Mouse (Mus musculus) gastrocnemius, postnatal 14 days (tissue): ENCODE results near the gene D3Ertd254e. TPM values are rescaled to one million over a fixed set of nuclear protein-coding genes. Genes with fewer than 3 reads are reported as not detected.
"Not testable (repeated sequence)": the region's sequence is repeated elsewhere in the genome, so short reads cannot be mapped to it uniquely, and the experiment has no call there.

Experiments
- DNase-seq: peaks from one replicate; pipeline ENCODE4 v3.0.0; 2021; ENCODE audit warnings: mixed read lengths
- intact Hi-C: fragments of 180-260 bp; cut with DNase I; formaldehyde crosslinking; loops from one replicate; pipeline ENCODE4 v1.15.1; 2025; ENCODE audit warnings: low total_unique reads
- long read RNA-seq, 2 experiments: library from polyadenylated mRNA; stranded (forward); transcript quantifications; one replicate each; pipeline ENCODE4 v2.0.0; 2021
- total RNA-seq, 2 experiments: library from RNA; stranded (reverse); gene quantifications; 2 replicates each; pipeline ENCODE4 v1.2.3; 2021

The D3Ertd254e gene
- total RNA-seq = 1 to 10 TPM; 2.8 to 3.1 TPM
- long read RNA-seq, experiment 1 = 0 reads
- long read RNA-seq, experiment 2, full-length matches to known transcripts = 1 of 1 reads
- long read RNA-seq, experiment 2, partial matches to known transcripts = 0 of 1 reads
- long read RNA-seq, experiment 2, other reads (novel, unspliced or antisense) = 0 of 1 reads

DNA sequence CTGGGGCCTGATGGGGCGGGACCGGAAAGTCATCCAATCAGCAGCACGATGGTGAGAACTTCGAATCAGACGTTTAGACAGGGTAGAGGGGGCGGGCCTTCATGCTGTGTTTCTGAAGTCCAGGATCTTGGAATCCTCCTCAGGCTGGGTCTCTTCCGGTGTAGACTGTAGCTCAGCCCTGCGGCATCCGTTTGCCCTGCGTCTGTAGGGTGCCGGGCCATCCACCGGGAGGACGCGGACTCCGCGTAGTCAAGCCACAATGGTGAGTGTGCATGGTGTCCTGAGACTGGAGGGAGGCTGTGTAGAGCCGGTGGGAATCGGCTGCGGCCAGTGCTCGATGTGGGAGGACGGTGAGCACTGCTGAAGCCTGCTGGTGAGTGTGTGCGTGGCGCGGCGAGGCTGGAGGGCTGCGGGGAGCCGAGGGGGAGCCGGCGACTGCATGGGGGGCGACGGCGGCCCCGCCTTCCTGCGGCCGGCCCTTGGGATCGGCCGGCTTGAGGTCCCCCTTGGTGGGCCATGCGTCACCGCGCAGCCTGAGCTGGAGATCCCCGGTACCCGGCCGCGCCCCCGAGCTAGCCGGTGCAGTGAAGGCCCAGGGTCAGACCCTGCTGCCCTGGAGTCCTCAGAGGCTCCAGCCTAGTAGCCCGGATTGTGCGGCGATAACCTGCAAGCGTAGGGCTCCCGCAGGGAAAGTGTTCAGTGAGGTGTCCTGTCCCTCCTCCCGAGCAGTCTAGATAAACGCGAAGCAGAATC lies at the start of gene D3Ertd254e:
Gene D3Ertd254e, plus strand, starts transcription at position 84 of the 753 bp plus-strand sequence.
- DNase-seq = peak; percentile 89
- intact Hi-C loops = no loop called here

DNA sequence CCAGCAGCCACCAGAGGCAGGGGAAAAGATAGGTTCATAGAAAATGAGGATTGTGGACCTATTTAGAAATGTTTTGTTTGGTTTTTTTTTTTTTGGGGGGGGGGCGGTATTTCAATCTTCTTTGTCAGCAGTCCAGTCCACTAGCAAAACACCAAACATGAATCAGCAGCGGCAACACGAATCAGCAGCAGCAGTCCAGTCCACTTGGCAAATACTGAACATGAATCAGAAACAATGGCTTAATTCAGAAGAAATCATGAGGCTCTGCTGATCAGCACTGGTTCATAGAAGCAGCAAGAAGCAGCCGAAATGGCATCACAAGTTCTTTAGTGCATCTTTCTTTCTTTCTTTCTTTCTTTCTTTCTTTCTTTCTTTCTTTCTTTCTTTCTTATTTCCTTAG lies 34.7 kb upstream of the D3Ertd254e start:
- intact Hi-C loops = no loop called here
- no peak for DNase-seq

DNA sequence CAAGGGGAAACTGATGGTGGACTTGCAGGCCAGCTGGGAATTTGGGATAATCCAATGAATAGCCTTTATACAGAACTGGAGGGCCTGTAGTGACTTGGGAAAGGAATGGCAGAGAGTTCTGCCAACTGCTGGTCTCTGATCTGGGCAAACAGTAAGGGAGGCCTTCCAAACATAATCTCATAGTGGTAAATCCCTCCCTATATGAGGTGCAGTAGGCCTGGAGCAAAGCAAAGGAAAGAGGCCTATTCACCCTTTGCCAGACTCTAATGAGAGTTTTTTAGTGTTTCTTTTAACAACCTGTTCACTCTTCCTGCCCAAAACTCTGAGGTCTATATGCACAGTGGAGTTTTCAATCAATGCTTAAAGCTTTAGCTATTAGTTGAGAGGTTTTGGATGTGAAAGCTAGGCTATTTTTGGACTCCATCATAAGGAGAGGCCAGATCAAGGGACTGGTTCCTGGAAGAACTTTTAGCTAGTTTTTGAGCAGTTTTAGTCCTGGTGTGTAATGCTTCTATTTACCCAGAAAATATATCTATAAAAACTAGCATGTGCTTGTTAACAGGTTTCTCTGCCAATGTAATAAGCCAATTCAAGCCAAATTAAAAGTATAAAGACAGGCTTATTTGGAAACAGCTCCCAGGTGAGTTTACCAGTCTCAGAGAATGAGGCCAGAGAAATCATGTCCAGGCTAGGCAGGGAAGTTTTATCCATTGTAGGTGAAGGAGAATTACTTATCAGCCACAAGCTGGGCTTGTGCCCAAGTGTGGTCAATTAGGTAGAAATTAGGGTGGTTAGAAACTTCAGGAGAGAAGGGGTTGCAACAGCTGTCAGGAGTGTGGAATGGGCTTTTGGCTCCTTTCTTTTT lies 30.9 kb upstream of the D3Ertd254e start:
- intact Hi-C loops = no loop called here
- DNase-seq = no peak

DNA sequence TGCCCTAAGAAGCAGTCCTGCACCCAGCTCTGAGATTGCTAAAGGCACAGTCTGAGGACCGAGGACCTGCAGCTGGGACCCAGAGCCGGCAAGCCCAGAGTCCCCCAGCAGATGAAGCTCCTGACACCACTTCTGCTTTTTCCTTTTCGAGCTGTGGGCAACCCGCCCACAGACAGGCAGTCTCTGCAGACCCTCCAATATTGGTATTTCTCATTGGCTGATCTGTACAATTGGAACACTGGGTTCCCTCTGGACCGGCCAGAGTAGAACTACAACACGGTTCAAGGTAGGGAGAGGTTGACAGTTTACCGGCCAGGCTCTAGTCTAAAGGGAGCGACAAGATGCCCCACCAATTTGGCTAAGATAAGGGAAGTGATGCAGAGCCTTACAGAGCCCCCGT lies 24.6 kb upstream of the D3Ertd254e start:
- intact Hi-C loops, DNase-seq: not testable (repeated sequence)

DNA sequence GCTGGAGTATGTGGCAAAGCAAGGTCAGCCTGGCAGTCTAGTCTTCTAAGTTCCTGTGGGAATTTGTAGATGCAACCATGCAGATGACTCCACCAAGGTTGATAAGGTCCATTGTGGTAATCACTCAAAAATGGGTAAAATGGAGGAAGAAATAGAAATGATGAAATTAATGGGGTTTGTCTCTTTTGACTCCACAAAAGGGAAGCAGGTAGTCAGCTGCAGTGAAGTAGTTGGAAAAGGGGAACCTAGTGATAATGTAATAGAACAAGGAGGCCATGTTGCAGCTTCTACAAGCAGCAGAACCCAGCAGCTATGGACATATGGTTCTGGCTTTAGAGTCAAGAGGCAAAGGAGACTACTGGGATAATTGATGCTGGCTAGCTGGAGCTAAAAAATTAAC lies 14.7 kb upstream of the D3Ertd254e start:
- intact Hi-C loops = no loop called here
- no peak for DNase-seq

DNA sequence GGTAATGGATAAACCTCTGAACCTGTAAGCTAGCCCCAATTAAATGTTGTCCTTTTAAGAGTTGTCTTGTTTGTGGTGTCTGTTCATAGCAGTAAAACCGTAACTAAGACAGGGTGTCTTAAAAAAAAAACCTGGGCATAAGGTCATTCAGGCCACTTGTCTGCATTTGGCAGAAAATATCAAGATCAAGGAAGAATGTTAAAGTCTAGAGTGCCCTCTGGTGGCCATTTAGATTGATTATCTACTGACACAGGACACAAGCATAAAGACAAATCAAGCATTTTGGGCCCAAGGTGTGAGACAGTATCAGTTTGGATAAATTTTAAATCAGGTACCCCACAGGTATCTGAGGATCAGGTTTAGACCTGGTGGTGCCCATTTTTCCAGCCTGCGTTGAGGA lies 13.3 kb upstream of the D3Ertd254e start:
- DNase-seq = no peak
- intact Hi-C loops = no loop called here

DNA sequence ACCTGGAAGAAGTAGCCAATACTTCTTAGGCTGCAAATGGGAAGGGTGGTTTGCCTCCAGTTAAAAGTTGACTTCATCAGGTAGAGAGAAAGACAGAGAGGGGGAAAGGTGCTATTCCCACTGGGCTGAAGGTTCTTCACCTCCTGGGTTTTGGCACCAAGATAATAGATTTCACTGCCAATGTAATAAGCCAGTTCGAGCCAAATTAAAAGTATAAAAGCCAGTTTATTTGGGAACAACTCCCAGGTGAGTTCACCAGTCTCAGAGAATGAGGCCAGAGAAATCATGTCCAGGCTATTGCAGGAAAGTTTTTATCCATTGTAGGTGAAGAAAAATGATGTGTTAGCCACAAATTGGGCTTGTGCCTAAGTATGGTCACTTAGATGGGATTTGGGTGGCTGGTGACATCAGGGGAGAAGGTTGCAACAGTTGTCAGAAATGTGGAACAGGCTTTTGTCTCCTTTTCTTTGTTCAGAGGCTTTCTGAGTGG lies 12.6 kb upstream of the D3Ertd254e start:
- intact Hi-C loops = no loop called here

DNA sequence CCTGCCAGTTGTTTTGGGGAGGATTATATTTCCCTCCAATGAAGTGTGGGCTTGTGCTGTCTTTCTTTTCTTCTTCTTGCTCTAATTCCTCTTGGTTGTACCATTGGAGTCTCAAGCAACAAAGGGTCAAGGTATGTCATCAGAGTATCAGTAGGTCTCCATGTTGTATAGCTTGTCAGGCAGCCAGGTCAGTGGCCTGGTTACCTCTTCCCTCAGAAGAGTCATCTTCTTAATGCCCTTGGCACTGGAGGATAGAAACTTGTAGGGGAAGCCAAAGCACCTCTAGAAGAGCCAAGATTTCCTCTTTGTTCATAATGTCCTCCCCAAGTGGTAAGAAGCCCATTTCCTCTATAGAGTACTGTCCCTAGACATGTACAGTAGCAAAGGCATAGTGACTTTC lies 11.8 kb upstream of the D3Ertd254e start:
- intact Hi-C loops = no loop called here

More for the DNA sequence above, 12.6 kb upstream of the D3Ertd254e start:
- no peak for DNase-seq

DNA sequence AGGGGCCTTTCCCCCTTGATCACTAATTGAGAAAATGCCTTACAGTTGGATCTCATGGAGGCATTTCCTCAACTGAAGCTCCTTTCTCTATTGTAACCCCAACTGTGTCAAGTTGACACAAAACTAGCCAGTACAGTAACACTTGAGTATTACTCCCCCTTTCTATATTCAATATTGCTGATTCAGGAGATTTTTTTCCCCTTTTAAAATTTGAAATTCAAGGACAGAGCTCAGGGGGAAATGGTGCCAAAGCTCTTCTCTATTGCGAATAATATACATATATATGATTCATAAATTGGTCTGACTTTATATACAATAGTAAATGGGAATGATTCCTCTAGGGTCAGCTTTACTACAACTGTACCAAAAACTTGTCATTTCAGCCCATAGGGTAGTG lies 282 bp upstream of the D3Ertd254e start:
- no peak for DNase-seq
- intact Hi-C loops = no loop called here

More for the DNA sequence above, 11.8 kb upstream of the D3Ertd254e start:
- no peak for DNase-seq

DNA sequence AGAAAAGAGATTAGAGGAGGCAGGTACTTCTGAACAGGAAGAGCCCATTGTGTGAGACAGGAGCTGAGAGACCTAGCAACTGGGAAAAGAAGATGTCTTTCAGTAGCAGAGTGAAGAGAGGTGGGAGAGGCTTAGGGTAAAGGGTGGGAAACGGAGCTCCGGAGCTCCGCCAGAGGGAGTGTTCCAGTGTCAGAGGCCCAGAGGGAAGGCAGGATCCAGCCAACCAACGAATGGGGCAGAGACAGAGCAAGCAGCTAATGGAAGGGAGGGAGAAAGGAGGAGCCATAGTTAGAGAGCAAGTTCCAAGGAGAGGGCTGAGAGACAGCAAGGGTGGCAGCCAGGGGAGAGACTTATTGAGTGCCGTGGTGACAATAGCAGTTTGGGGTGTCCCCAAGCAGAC lies 4.5 kb downstream of the D3Ertd254e start:
- intact Hi-C loops = no loop called here
- DNase-seq = no peak

DNA sequence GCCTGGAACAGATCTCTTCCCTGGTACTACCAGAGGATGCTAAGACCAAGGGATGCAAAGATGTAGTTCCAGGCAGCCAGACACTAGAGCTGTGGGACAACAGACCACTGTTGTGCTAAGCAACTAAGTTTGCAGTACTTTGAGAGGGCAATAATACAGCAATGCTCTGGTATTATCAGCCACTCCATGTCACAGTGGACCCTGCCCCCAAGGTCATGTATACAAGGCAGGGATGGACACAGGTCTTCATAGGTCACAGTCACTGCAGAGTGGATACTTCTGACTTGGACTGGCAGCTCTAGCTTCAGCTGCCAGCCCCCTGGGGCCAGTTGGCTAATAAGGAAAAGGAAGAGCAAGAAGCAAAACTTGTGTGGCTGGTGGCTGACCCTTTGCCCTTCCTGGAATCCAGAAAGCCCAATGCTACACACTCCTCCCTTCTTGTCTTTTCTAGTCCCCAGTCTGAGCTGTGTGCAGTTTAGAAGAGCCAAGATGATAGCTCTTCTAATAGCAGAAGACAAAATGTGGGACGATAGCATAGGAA lies 19.9 kb downstream of the D3Ertd254e start:
- DNase-seq = no peak
- intact Hi-C loops = no loop called here

DNA sequence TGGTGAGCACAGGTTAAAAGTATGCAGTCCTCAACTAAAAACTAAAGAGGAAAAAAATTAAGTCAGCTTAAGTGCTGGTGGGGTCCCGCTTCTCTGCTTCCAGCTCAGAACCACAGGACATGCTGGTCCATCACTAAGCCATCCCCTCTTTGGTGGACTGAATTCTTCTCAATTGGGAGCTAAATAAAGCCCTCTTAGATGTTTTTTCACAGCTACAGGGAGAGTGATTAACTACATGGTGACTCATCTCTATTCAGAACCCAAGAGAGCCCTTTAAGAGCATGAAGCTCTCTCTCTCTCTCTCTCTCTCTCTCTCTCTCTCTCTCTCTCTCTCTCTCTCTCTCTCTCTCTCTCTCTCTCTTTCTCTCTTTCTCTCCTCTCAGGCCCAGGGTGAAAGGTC lies 20.5 kb downstream of the D3Ertd254e start:
- intact Hi-C loops = no loop called here

DNA sequence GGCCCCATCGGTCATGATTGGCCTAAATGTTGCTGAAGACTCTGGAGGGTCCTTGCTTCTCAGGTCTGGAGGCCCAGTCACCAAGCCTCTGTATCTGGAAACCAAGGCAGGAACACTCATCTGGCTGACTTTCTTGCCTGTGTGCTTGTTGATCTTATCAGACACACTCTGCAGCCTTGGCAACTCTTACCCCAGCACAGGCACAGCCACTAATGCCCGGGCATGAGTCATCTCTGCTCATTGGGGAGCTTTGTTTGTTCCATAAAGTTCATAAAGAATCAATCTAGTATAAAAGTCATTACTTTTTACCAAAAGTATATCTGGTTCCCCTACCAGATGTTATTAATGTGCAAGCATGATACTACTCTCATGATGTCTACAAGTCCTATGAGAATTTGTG lies 22.9 kb downstream of the D3Ertd254e start:
- DNase-seq = no peak
- intact Hi-C loops = no loop called here

More for the DNA sequence above, 20.5 kb downstream of the D3Ertd254e start:
- no peak for DNase-seq

DNA sequence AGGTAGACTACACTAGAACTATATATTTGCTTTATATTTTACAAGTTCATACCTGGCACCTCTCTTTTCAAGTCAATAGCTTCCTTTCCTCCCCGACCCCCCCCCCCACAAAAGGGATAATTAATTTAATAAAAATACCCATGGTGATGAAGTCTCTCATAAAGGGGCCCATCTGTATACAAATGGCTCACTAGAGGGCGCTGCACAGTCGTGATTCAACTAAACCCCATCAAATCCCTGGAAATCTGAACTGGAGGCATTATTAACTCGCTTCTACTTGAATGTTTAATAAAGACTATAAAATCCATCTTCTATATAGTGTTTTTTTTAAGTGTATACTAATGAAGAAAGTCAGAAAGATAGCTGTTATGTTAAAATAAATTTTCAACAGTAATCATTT lies 30.7 kb downstream of the D3Ertd254e start:
- intact Hi-C loops = no loop called here

DNA sequence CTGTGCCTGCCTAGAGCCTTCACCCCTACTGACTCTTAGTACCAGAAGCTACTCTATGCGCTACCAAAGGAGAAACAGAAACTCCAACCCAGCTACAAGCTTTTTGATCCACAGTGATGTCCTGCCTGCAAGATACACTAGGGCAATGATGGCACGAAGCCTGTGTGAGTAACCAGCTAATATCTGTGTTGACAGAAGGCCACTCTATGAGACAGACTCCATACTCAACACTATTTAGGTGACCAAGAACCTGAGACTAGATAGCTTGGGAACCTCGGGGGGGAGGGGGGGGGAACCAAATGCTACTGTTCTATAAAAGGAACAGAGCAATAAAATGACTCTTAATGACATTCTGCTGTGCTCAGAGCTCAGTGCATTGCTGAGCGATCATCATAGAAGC lies 35.7 kb downstream of the D3Ertd254e start:
- no peak for DNase-seq
- intact Hi-C loops = no loop called here

More for the DNA sequence above, 30.7 kb downstream of the D3Ertd254e start:
- peak; percentile 30 for DNase-seq

DNA sequence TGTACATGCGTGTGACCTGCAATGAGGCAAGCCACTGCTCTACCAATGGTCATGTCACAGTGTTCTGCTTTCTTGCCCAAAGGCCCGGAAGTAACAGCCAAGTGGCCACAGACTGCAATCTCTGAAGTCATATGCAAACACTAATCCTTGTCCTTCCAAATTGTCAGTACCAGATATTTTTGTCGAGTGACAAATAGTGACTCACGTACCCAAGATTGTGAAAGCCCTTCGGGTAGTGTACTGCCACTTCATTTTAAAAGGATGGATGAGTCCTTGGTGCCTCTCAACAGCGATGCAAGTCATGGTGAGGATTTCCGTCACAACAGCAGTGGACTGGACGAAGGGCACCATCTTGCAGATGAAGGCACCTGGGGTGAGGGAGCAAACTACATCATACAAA lies 38.4 kb downstream of the D3Ertd254e start:
- intact Hi-C loops = no loop called here
- DNase-seq = no peak

DNA sequence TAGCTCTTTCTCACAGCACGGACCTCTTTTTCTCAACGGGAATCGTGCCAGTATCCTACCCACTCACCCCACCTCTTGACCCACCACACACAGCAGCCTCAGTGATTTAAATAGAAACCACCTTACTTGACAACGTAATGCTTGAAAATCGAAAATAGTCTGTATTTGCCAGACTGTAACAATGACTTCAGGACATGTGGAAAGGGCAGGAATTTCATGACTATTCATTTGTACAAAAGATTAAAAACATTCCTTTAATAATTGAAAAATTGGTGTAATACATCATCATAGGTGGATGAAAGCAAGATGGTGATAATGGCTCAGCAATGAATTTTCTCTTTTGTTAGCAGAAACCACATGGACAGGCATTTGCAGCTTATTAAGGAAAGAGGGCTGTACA lies 50.3 kb downstream of the D3Ertd254e start:
- no peak for DNase-seq
- intact Hi-C loops = no loop called here

DNA sequence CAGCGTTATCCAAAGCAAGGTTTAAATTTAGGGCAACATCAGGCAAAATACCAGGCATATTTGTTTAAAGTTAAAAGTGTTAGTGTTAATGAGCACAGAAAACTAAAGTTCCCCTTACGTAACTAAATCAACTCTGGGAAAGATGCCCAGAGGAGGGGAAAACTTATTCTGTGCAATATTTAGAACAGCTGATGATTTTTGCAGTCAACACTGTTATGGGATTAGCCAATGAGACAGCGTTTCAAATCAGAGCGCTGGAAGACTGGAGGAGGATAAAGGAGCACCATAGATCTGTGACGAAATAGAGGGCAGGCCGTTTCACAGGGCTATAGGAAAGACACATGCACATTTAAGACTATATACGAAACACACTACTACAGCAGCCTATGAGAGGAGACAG lies 52.1 kb downstream of the D3Ertd254e start:
- intact Hi-C loops = no loop called here
- DNase-seq = no peak

DNA sequence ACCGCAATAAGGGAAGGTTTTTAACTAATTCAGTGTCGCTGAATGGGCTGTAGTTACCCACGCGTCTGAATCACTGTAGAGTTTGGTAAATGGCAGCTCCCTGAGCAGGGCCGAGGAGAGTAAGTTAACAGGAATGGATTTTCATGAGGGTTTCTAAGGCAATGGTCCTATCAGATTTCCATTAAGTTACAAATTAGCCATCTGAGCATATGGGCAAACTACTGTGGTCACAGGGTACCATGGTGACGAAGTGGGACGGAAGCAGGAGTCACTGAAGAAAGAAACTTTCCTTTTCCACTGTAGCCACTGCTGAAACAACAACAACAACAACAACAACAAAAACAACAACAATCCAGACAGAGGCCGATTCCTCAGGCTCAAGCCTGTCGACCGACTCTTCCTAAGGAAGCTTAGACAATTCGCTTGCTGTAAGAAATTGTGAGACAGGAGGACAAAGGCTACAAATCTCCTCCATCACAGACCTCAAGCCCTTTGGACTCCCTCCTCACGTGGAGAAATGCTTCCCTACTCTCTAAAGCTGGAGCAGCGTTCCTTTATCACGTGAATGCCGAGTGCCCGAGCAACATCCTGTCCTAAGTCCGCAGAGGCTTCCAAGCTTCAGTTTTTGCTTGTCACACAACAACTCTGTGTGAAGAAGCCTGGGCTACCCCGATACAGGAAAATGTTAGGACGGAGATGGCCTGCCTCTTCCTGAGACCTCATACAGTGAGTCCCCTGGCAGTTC lies 56.9 kb downstream of the D3Ertd254e start:
- intact Hi-C loops = no loop called here
- no peak for DNase-seq
